Mouse (Mus musculus) ES-Bruce4 (cell line): ENCODE results near the gene Lysmd3.

Experiments used
- EP300 ChIP-seq: IDR thresholded peaks from 2 replicates; pipeline ENCODE4 v1.6.1; 2011; ENCODE audit warnings: low read depth, low read length; ENCODE audit not compliant: insufficient read depth
- POLR2A ChIP-seq: IDR thresholded peaks from one replicate; pipeline ENCODE4 v1.8.1; 2011; ENCODE audit warnings: low read length; ENCODE audit not compliant: insufficient read depth

- TF ChIP-seq POLR2A (no peak), EP300 (no peak)
These were observed 45.7 kb downstream of the Lysmd3 start for GRCm38 (mm10) chr13:81703148-81703547.
